Mouse (Mus musculus): ENCODE results near the gene Trim26. TPM values are rescaled to one million over a fixed set of nuclear protein-coding genes. Genes with fewer than 3 reads are reported as not detected.

The Trim26 gene
- total RNA-seq, 4 experiments from 2014 or later: 22.1 to 26.5 (median 23.2) TPM

DNA sequence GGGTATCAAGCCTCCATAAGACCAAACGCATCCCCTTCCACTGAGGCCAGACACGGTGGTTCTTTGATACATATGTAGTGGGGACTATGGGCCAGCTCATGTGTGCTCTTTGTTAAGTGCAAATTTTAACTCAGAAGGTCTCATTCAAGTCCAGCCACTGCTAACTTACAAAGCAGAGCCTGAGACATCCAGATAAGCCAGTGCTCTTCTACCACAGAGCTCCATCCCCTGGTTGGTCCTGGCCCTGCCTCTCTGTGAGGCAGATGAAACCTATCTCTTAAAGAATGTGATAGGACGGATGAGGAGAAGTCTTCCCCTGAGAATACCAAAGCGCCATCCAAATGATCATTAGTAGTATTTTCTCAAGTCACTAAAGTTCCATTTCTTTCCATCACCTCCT lies 62.4 kb downstream of the Trim26 start:
- DNase-seq (ENCODE audit: low spot score in 2 of 2): no peak

DNA sequence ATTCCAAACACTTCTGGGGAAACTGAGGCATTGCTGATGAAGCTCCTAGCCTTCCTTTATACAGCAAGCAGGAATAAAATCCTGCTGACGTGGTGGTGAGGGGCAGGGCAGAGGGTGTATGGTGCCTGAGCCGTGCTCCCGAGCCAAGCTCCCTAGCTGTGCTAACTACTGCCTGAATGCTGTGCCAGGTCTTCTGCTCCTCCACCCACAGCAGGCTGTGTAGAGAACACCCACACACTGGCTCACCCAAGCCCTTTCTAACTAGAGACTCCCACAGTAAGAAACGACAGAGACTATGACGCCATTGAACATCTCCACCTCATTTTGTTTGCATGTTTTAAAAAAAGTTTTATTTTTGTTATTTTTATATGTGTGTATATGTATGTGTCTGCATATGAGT lies 63.1 kb downstream of the Trim26 start:
- peak; percentile 42 to 64 for DNase-seq (ENCODE audit: low spot score in 2 of 2)

DNA sequence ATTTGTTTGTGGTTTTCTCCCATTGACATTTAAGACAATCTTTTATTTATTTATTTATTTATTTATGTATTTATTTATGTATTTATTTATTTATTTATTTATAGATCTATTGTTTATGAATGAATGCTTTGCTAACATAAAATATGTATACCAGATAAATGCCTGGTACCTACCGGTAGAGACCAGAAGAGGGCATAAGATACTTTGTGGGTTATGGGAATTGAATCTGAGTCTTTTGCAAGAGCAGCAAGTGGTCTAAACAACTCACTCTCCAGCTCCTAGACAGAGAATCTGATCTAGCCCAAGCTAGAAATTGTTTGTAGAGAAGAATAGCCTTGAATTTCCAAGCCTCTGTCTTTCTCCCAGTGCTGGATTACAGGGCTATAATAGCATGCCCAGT lies 63.8 kb downstream of the Trim26 start:
- DNase-seq (ENCODE audit: low spot score in 2 of 2): no peak

DNA sequence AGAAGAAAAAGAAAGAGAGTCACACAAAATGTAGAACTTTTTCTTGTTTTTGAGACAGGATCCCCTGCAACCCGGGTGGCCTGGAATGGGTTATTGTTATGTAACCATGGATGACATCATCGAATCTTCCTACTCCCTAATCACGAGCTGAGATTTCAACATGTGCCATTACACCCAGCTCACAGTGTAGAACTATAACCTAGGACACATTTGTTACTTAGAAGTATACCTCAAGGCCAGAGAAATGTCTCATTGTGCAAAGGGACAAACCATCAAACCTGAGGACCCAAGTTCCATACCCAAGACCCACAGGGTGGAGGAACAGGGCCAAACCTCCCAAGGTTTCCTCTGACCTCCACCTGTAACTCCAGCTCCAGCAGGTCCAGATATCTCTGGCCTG lies 66.7 kb downstream of the Trim26 start:
- no peak for DNase-seq (ENCODE audit: low spot score in 2 of 2)

DNA sequence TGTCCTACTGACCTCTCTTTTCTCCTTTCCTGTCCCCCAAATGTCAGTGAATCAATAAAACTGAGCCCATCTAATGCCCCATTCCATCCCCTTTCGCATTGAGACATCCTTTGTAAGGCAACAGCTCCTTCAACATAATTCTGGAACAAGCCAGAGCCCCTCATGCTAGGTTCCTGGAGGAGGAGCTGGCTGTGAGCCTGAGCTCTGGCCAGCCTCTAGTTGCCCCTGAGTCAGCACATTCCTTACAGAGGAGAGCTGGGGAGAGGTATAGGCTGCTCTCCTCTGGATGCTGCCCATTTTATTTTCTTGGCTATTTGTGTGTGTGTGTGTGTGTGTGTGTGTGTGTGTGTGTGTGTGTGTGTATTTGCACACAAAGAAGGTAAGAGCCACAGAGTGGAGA lies 71.3 kb downstream of the Trim26 start:
- no peak for DNase-seq (ENCODE audit: low spot score in 2 of 2)

Other genes with a start within 250 kb of the Trim26 start
- gene H2-M9, start 194.5 kb upstream of the Trim26 start, total RNA-seq (2022): not detected
- not detected for gene H2-M1, start 164.9 kb upstream of the Trim26 start, total RNA-seq (2022)
- gene H2-M10.5, start 64.2 kb upstream of the Trim26 start, total RNA-seq (2022): not detected
- not detected for gene H2-M10.6, start 25.0 kb upstream of the Trim26 start, total RNA-seq (2022)
- not detected for gene Trim15, start 30.1 kb downstream of the Trim26 start, total RNA-seq (2022)
- not detected for gene Trim10, start 32.4 kb downstream of the Trim26 start, total RNA-seq (2022)
- under 1 TPM in 1 of 4 experiments, not detected in 3; 0.31 TPM for gene Trim40, start 53.0 kb downstream of the Trim26 start, total RNA-seq (2022)
- gene Trim31, start 61.0 kb downstream of the Trim26 start, total RNA-seq (2022): not detected
- 1 to 10 TPM; 3.9 to 4.3 (median 4.2) TPM for gene Rnf39, start 105.8 kb downstream of the Trim26 start, total RNA-seq (2022)
- 100 to 1,000 TPM; 122 to 142 (median 124) TPM for gene Ppp1r11, start 114.6 kb downstream of the Trim26 start, total RNA-seq (2022)
- gene Znrd1, start 121.4 kb downstream of the Trim26 start, total RNA-seq (2022): 10 to 100 TPM; 26.6 to 35.5 (median 32.2) TPM
- 1 to 10 TPM; 4.1 to 6.8 (median 5.8) TPM for gene Znrd1as, start 121.5 kb downstream of the Trim26 start, total RNA-seq (2022)
- under 1 TPM in 1 of 4 experiments, not detected in 3; 0.47 TPM for gene 2410137M14Rik, start 144.1 kb downstream of the Trim26 start, total RNA-seq (2022)
- gene H2-M5, start 152.4 kb downstream of the Trim26 start, total RNA-seq (2022): 1 to 10 TPM in 2 of 4 experiments, under 1 TPM in 2; 0.49 to 1.6 (median 0.91) TPM
- 10 to 100 TPM in 2 of 4 experiments, 1 to 10 TPM in 2; 8.9 to 10.8 (median 9.8) TPM for gene Zfp57, start 164.0 kb downstream of the Trim26 start, total RNA-seq (2022)
- 10 to 100 TPM; 35.6 to 57.5 (median 47.8) TPM for gene Mog, start 186.3 kb downstream of the Trim26 start, total RNA-seq (2022)
- 100 to 1,000 TPM; 595 to 693 (median 673) TPM for gene Gabbr1, start 208.8 kb downstream of the Trim26 start, total RNA-seq (2022)

Measured in layer of hippocampus, adult 8-10 months (tissue).